Mouse (Mus musculus): ENCODE results near the gene Ogfr. TPM values are rescaled to one million over a fixed set of nuclear protein-coding genes. Genes with fewer than 3 reads are reported as not detected.

Gene Ogfr
- total and polyA plus RNA-seq, 2 experiments from 2014 or later, result 39.3 to 81.6 TPM

- WGBS, result 32% methylated on average over 13 of the region's 13 CpGs
- peak; percentile 39 for DNase-seq (ENCODE audit: low spot score)
- peak; percentile 77 for TF ChIP-seq CTCF (IDR thresholded peaks at IDR 0.05; ENCODE audit: low read depth)
- no peak for TF ChIP-seq EP300 (IDR thresholded peaks at IDR 0.05; ENCODE audit: low read depth)
Measured at GRCm38 (mm10) chr2:180566240-180566913, 22.7 kb upstream of the Ogfr start.

GRCm38 (mm10) chr2:180569028-180569643 lies 19.9 kb upstream of the Ogfr start:
- Histone ChIP-seq H3K4me1 (ENCODE audit: control insufficient read depth, insufficient read depth) (0 out of 2 replicates have a peak, but pooled peaks cover 5% of the 10 kb centered on the region), H3K9ac (replicated peaks; ENCODE audit: low read depth, low read length) (no peak overlapping the region), H3K27me3 (ENCODE audit: control insufficient read depth, insufficient read depth, low read length) (no peaks in the 10 kb centered on the region), H3K27ac (ENCODE audit: low read depth) (no peak overlapping the region), H3K4me3 (ENCODE audit: low read depth, low read length) (no peak overlapping the region), H3K36me3 (replicated peaks; ENCODE audit: control insufficient read depth, insufficient read depth, low read length) (no peaks in the 10 kb centered on the region), H3K4me2 (ENCODE audit: low read depth, low read length) (no peak overlapping the region), H3K9me3 (replicated peaks; ENCODE audit: control insufficient read depth, low read length) (no peaks in the 10 kb centered on the region)
- 9% methylated on average over 3 of the region's 3 CpGs for WGBS
- DNase-seq (ENCODE audit: low spot score) (peak; percentile 47), ATAC-seq (ENCODE audit: insufficient read depth, low read depth) (peak; percentile 58; the same call in 1 of the 2 replicates)
- TF ChIP-seq CTCF (IDR thresholded peaks at IDR 0.05; ENCODE audit: low read depth) (no peak), EP300 (IDR thresholded peaks at IDR 0.05; ENCODE audit: low read depth) (no peak)

More at GRCm38 (mm10) chr2:180566240-180566913, 22.7 kb upstream of the Ogfr start:
- ATAC-seq (ENCODE audit: insufficient read depth, low read depth), result peak; percentile 58; the same call in 1 of the 2 replicates
- H3K36me3 ChIP-seq (replicated peaks; ENCODE audit: control insufficient read depth, insufficient read depth, low read length), result no peaks in the 10 kb centered on the region
- no peaks in the 10 kb centered on the region for H3K9me3 ChIP-seq (replicated peaks; ENCODE audit: control insufficient read depth, low read length)
- 0 out of 2 replicates have a peak, but pooled peaks cover 5% of the 10 kb centered on the region for H3K4me1 ChIP-seq (ENCODE audit: control insufficient read depth, insufficient read depth)
- H3K9ac ChIP-seq (replicated peaks; ENCODE audit: low read depth, low read length), result no peak overlapping the region
- H3K4me2 ChIP-seq (ENCODE audit: low read depth, low read length), result no peak overlapping the region
- no peaks in the 10 kb centered on the region for H3K27me3 ChIP-seq (ENCODE audit: control insufficient read depth, insufficient read depth, low read length)
- H3K27ac ChIP-seq (ENCODE audit: low read depth), result no peak overlapping the region
- H3K4me3 ChIP-seq (ENCODE audit: low read depth, low read length), result no peak overlapping the region

GRCm38 (mm10) chr2:180576482-180576881 lies 12.6 kb upstream of the Ogfr start:
- Histone ChIP-seq H3K4me1 (ENCODE audit: control insufficient read depth, insufficient read depth) (no peaks in the 10 kb centered on the region), H3K27me3 (ENCODE audit: control insufficient read depth, insufficient read depth, low read length) (no peaks in the 10 kb centered on the region), H3K36me3 (replicated peaks; ENCODE audit: control insufficient read depth, insufficient read depth, low read length) (no peaks in the 10 kb centered on the region), H3K27ac (ENCODE audit: low read depth) (no peak overlapping the region), H3K9ac (replicated peaks; ENCODE audit: low read depth, low read length) (no peak overlapping the region), H3K9me3 (replicated peaks; ENCODE audit: control insufficient read depth, low read length) (no peaks in the 10 kb centered on the region), H3K4me3 (ENCODE audit: low read depth, low read length) (no peak overlapping the region), H3K4me2 (ENCODE audit: low read depth, low read length) (no peak overlapping the region)
- 34% methylated on average over 4 of the region's 4 CpGs for WGBS
- TF ChIP-seq CTCF (IDR thresholded peaks at IDR 0.05; ENCODE audit: low read depth) (no peak), EP300 (IDR thresholded peaks at IDR 0.05; ENCODE audit: low read depth) (no peak)
- DNase-seq (ENCODE audit: low spot score), result no peak
- ATAC-seq (ENCODE audit: insufficient read depth, low read depth), result no peak

- Histone ChIP-seq H3K4me3 (ENCODE audit: low read depth, low read length) (no peak overlapping the region), H3K27ac (ENCODE audit: low read depth) (no peak overlapping the region), H3K9ac (replicated peaks; ENCODE audit: low read depth, low read length) (no peak overlapping the region), H3K9me3 (replicated peaks; ENCODE audit: control insufficient read depth, low read length) (no peaks in the 10 kb centered on the region), H3K36me3 (replicated peaks; ENCODE audit: control insufficient read depth, insufficient read depth, low read length) (no peaks in the 10 kb centered on the region), H3K4me2 (ENCODE audit: low read depth, low read length) (no peak overlapping the region), H3K4me1 (ENCODE audit: control insufficient read depth, insufficient read depth) (peaks cover 9% of the 10 kb centered on the region), H3K27me3 (ENCODE audit: control insufficient read depth, insufficient read depth, low read length) (no peaks in the 10 kb centered on the region)
- 5% methylated on average over 3 of the region's 3 CpGs for WGBS
- no peak for ATAC-seq (ENCODE audit: insufficient read depth, low read depth)
- peak; percentile 75 for DNase-seq (ENCODE audit: low spot score)
- TF ChIP-seq EP300 (IDR thresholded peaks at IDR 0.05; ENCODE audit: low read depth), result no peak
- TF ChIP-seq CTCF (IDR thresholded peaks at IDR 0.05; ENCODE audit: low read depth), result peak; percentile 90
Measured at GRCm38 (mm10) chr2:180578686-180579085, 10.4 kb upstream of the Ogfr start.

GRCm38 (mm10) chr2:180581002-180581401 lies 8.0 kb upstream of the Ogfr start, which contains the start of gene Mrgbp:
Mrgbp (plus strand) TSS chr2:180581304.
- no peak within 1 kb of the TSS for H3K4me3 ChIP-seq (ENCODE audit: low read depth, low read length)
- H3K27ac ChIP-seq (ENCODE audit: low read depth), result no peak within 1 kb of the TSS
- no peaks in the 10 kb centered on the region for H3K27me3 ChIP-seq (ENCODE audit: control insufficient read depth, insufficient read depth, low read length)
- H3K36me3 ChIP-seq (replicated peaks; ENCODE audit: control insufficient read depth, insufficient read depth, low read length), result peaks cover 12% of the 10 kb centered on the region
- H3K4me2 ChIP-seq (ENCODE audit: low read depth, low read length), result no peak within 1 kb of the TSS
- peaks cover 10% of the 10 kb centered on the region for H3K4me1 ChIP-seq (ENCODE audit: control insufficient read depth, insufficient read depth)
- TF ChIP-seq EP300 (IDR thresholded peaks at IDR 0.05; ENCODE audit: low read depth) (no peak), CTCF (IDR thresholded peaks at IDR 0.05; ENCODE audit: low read depth) (no peak)
- ATAC-seq (ENCODE audit: insufficient read depth, low read depth) (no peak; the same call in 1 of the 2 replicates), DNase-seq (ENCODE audit: low spot score) (no peak)
- no peaks in the 10 kb centered on the region for H3K9me3 ChIP-seq (replicated peaks; ENCODE audit: control insufficient read depth, low read length)
- WGBS, result 45% methylated on average over 3 of the region's 3 CpGs
- no peak within 1 kb of the TSS for H3K9ac ChIP-seq (replicated peaks; ENCODE audit: low read depth, low read length)
